Mouse (Mus musculus): ENCODE measurements around the gene Mtmr4. TPM values are rescaled to one million over a fixed set of nuclear protein-coding genes. Genes with fewer than 3 reads are reported as not detected.

Gene Mtmr4
- polyA plus RNA-seq (2012; rRNA removed), result 29.9 and 31.7 TPM in 2 replicates

DNA sequence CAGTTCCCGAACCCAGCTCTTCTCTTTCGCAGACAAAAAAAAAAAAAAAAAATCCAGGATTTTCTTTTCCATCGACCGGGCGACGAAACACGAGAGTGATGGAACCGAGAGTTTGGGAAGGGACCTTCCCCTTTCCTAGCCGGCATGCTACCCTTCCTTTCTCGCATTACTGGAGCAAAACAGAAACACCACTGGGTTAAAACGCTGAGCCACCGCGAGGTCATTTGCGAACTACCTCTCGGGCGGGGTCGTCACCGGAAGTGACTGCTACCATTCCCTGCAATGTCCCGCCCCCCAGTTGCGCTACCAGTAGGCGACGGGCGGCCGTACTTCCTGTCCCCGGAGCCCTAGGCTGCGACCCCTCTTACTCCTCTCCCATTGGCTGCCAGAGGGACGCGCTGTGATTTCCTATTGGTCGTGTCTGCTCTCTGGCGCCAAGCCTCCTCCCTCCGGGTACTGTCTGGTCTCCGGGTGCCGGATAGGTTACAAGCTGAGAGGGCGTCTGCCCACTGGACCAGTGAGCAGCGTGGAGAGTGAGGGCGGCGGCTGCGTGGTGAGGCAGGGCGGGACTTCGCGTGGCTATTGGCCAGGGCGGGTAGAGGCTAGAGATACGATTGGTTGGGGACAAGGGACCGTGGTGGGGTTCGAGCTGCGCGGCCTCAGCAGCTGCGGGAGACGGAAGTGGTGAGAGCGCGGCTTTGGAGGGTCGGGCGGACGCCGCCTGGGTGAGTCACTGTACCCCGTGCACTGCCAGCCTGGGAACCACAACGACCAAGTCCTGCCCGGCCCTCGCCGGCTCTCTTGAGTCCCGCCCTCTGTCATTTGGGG lies at the start of gene Mtmr4:
Mtmr4 (plus strand) TSS at position 637 of the 828 bp plus-strand sequence.
- DNase-seq (ENCODE audit: low read depth), result peak; percentile 97

GRCm38 (mm10) chr11:87542285-87542684 lies 49.7 kb upstream of the Mtmr4 start:
- DNase-seq (ENCODE audit: low read depth), result no peak

DNA sequence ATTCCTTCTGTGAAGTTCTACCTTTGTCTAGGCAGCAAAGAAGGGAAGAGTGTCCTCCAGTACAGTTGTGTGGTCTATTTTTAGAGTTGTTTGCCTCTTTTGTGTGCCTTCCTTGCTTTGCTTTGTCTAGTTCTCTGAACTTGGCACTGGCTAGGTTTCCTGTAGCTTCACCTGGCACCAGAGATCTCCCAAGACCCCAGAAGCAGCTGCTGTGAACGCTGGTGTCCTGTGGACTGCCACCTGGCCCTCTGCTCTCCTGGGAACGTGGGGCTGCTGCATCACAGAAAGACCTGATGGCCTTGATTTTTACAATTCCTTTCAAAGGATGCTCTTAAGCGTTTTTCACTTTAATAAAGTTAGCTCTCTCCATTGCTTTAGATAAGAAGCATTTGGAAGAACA lies 49.1 kb upstream of the Mtmr4 start:
- no peak for DNase-seq (ENCODE audit: low read depth)

DNA sequence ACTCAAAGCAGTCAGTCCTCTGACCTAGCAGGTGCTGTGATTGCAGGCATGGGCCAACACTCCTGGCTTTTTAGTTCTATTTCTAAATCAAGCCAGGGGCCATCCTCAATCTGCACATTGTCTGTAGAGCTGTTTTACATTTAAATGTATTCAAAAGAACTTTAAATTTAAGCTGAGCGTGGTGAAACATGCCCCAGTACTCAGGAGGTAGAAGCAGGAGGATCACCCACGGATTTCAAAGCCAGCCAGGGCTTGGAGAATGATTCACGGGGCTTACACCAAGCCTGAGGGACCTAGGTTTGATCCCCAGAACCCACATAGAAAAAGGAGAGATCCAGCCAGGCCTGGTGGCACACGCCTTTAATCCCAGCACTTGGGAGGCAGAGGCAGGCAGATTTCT lies 38.6 kb upstream of the Mtmr4 start:
- DNase-seq (ENCODE audit: low read depth), result no peak

GRCm38 (mm10) chr11:87554386-87554785 lies 37.6 kb upstream of the Mtmr4 start:
- no peak for DNase-seq (ENCODE audit: low read depth)

- DNase-seq (ENCODE audit: low read depth), result no peak
Measured at GRCm38 (mm10) chr11:87555106-87555703, 36.8 kb upstream of the Mtmr4 start.

DNA sequence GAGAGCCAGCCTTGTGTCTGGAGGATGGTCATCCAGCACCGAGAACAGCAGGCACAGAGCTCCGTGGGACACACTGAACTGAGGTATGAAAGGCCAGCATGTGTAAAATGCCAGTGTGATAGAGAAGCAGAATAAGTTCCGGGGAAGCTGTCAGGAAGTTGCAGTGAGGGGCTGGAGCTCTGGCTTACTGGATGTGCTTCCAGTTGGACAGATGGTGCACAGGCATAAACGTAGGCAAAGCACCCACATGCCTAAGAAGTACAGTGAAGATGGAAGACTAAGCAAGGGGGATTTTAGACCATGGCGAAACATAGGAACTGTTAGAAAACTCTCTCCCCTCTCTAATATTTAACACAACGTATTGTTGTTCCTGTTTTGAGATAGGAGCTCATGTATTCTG lies 30.8 kb upstream of the Mtmr4 start:
- no peak for DNase-seq (ENCODE audit: low read depth)

- no peak for DNase-seq (ENCODE audit: low read depth)
Measured at GRCm38 (mm10) chr11:87566501-87566900, 25.5 kb upstream of the Mtmr4 start, which contains the start of gene Gm11492. Gm11492 (plus strand) TSS chr11:87566653.

GRCm38 (mm10) chr11:87568255-87568953 lies 23.6 kb upstream of the Mtmr4 start, which contains the start of gene Sept4:
Sept4 (plus strand) TSS chr11:87568903.
- no peak for DNase-seq (ENCODE audit: low read depth)

GRCm38 (mm10) chr11:87570743-87571142 lies 21.2 kb upstream of the Mtmr4 start:
- no peak for DNase-seq (ENCODE audit: low read depth)

DNA sequence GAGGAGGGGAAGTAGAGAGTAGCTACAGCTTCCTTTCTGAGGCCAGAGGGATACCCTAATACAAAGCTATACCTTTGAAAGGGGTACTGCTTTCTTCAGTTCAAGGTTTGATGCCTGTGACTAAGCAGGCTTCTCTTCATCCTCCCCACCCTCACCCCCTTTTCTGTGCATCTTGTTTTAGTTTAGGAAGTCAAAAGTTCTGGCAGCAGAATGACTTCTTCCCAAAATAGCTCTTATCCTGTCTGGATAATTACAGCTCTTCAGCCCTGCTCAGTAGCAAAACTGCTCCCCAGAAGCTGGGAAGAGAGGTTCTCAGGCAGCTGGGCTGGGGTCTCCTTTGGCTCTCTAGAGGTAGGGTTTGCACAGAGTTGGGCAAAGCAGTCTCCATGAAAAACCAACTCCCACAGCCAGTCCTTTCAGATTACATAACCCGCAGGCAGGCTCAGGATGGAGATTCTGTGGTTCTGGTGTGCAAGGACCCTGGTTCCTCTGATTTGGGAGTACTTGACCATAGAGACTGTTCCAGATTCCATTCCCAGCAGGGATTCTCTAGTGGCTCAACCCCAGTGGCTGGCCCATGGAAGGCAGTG lies 20.5 kb upstream of the Mtmr4 start:
- no peak for DNase-seq (ENCODE audit: low read depth)

- DNase-seq (ENCODE audit: low read depth), result no peak
Measured at GRCm38 (mm10) chr11:87573751-87574150, 18.2 kb upstream of the Mtmr4 start.

DNA sequence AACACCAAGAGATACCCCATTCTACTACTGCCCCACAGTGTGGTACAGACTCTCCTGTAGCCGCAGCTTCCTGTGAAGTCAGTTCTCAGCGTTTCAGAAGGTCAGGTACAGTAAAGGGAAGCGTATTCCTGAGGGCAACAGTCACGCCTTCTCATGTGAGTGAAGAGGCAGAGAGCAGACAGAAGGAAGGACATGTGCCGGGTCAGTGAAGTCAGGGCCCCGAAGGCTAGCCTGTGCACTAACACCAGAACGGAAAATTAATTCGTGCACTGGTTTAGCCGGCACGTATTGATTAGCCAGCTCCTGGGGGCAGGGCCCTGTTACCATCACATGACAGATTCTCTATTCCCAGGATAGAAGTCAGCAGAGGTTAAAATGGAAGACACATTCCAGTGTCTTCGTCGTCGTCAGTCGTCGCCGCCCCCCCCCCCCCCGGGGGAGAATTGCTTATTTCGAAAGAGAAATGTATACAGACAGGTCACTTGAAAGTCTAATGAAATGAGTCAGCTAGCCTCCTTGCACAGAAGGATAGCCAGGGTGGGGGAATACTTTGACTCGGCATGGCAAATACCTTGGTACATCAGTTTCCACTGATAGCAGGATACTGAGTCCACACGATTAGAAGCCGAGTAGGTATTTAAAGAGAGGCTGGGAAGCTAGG lies 17.3 kb upstream of the Mtmr4 start:
- DNase-seq (ENCODE audit: low read depth), result no peak

DNA sequence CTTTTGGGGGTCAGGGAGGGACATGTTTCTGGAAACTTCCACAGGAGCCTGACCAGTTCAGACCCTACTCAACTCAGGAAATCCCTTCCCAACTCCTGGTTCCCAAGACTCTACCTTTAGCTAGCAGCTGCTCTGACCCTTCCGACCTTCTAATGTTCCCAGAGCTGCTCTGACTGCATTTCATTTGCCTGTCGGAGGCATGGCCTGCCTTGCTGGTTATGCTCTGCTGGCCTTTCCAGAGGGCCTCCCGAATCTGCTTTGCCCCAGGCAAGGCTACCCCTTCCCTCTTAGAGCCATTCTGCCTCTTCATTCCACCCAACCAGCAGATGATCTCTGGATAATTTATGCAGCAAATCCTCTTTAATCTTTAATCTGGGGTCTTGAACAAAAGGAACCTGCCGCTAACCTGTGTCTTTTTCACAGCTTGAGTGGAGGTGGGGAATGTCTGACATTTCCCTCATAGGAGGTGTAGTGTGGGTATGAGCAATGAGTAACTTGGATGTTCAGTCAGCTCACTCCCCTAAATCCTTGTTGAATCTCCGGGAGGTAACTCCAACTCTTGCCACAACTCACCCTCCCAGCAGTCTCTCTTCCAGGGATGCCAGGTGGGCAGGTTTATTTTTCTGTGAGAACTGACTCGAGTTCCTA lies 14.2 kb upstream of the Mtmr4 start:
- no peak for DNase-seq (ENCODE audit: low read depth)

GRCm38 (mm10) chr11:87578249-87578962 lies 13.6 kb upstream of the Mtmr4 start:
- DNase-seq (ENCODE audit: low read depth), result no peak

- DNase-seq (ENCODE audit: low read depth), result no peak
Measured at GRCm38 (mm10) chr11:87578963-87579601, 12.9 kb upstream of the Mtmr4 start.

- DNase-seq (ENCODE audit: low read depth), result no peak
Measured at GRCm38 (mm10) chr11:87579713-87580112, 12.2 kb upstream of the Mtmr4 start.

- DNase-seq (ENCODE audit: low read depth), result no peak
Measured at GRCm38 (mm10) chr11:87580543-87581085, 11.3 kb upstream of the Mtmr4 start.

DNA sequence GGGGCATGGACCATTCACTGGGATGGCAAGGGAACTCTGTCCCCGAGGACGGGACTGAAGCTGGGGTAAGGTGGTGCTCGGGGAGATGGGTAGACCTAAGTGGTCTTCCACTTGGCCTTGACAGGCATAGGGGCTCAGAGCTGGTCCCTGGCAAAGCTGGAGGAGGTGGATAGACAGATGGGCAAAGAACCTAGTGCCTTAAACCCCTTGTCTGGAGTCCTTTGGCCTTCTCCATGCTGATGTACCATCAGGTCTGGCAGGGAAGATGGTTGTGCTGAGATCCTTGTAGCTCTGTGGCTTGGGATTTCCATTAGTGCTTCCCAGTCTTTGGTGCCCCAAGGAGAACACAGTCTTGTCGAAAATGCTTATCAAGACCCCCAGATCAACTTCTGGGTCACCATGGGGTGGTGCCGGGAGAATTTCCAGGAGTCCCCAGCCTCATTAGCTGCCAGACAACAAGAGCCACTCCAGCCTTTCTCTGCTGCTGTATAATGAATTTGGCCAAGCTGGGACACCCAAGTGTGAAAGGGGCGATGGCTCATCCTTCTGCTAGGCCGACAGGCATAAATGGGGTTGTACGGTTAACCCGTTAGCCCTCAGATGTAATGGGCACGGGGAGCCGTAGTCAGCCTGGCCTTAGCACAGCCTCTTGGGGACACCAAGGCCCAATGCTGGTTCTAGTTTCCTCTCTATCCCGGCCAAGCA lies 10.6 kb upstream of the Mtmr4 start:
- DNase-seq (ENCODE audit: low read depth), result no peak
